Mouse (Mus musculus): ENCODE measurements around the gene Car15.

GRCm38 (mm10) chr16:17835481-17835880, 2.7 kb downstream of the Car15 start:
- TF ChIP-seq POLR2A (IDR thresholded peaks at IDR 0.05; ENCODE audit: control insufficient read depth, low read depth, low read length) (no peak), CTCF (IDR thresholded peaks at IDR 0.05; ENCODE audit: control insufficient read depth, insufficient read depth, insufficient replicate concordance, low read depth, low read length) (no peak)
